Mouse (Mus musculus): Measurements from ENCODE around the gene Rpl7a.

DNA sequence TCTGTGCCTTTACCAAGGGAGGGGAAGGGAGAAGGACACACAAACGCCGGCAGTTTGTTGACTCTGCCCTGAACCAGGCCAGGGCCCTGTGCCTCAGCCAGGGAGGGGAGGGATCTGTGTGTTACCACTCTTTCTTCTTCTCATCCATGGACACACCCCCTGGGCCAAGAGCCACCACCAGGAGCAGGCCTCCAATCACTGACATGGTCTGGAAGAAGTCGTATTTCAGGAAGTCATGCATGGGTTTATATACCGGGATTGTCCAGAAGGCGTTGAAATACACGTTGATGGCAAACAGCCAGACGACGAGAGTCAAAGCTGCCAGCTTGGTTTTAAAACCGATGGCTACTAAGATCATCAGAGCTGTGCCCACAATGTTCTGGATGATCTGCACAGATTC lies 11.2 kb downstream of the Rpl7a start:
- TF ChIP-seq CTCF (conservative IDR thresholded peaks at IDR 0.05 in 1 of 2, IDR thresholded peaks at IDR 0.05 in 1 of 2; ENCODE audit: low read depth in 2 of 2, low read length in 2 of 2) = no peak
- TF ChIP-seq TCF12 (IDR thresholded peaks at IDR 0.05; ENCODE audit: low read depth, low read length) = no peak
- TF ChIP-seq MYC (IDR thresholded peaks at IDR 0.05; ENCODE audit: low read depth, low read length) = no peak
- no peak for TF ChIP-seq EP300 (IDR thresholded peaks at IDR 0.05; ENCODE audit: low read length)
- TF ChIP-seq MEF2A (IDR thresholded peaks at IDR 0.05; ENCODE audit: borderline replicate concordance, low read depth, low read length) = no peak
- no peak for TF ChIP-seq RAD21 (IDR thresholded peaks at IDR 0.05; ENCODE audit: low read depth, low read length)
- TF ChIP-seq POLR2A (IDR thresholded peaks at IDR 0.05; ENCODE audit: low read depth, low read length) = no peak
- no peak for TF ChIP-seq MAFK (IDR thresholded peaks at IDR 0.05; ENCODE audit: insufficient replicate concordance, low read length)
- no peak for TF ChIP-seq ELF1 (IDR thresholded peaks at IDR 0.05; ENCODE audit: low read depth, low read length)
- TF ChIP-seq MAX (IDR thresholded peaks at IDR 0.05; ENCODE audit: low read length) = no peak
